Mouse (Mus musculus) forebrain, embryonic 14.5 days (tissue): ENCODE data around the gene 2410002F23Rik. TPM values are rescaled to one million over a fixed set of nuclear protein-coding genes. Genes with fewer than 3 reads are reported as not detected.
"Not testable (repeated sequence)": the region's sequence is repeated elsewhere in the genome, so short reads cannot be mapped to it uniquely, and the experiment has no call there.

Experiments used
- ATAC-seq: fragments of 200-750 bp; cut with Nextera tagmentation; 2 replicates; pipeline ENCODE4 v1.8.0; 2017; ENCODE audit warnings: mild to moderate bottlenecking, moderate library complexity
- DNase-seq: peaks from one replicate; pipeline ENCODE4 v3.0.0-alpha.2; 2015; ENCODE audit warnings: low spot score
- H3K27ac ChIP-seq: fragments of 300-500 bp; sonication (generic); 2 replicates; pipeline ENCODE4 v1.5.1; 2014; ENCODE audit warnings: low read depth, mild to moderate bottlenecking, control low read depth, low read length, moderate library complexity
- H3K27me3 ChIP-seq: fragments of 300-500 bp; sonication (generic); replicated peaks from 2 replicates; pipeline ENCODE4 v1.6.1; 2014; ENCODE audit warnings: low read length, control low read depth, mixed read lengths; ENCODE audit not compliant: control insufficient read depth, insufficient read depth
- H3K36me3 ChIP-seq: fragments of 300-500 bp; sonication (generic); 2 replicates; pipeline ENCODE4 v1.6.1; 2014; ENCODE audit warnings: low read length, control low read depth; ENCODE audit not compliant: control insufficient read depth, insufficient read depth
- H3K4me1 ChIP-seq: fragments of 300-500 bp; sonication (generic); 2 replicates; pipeline ENCODE4 v1.6.1; 2014; ENCODE audit warnings: antibody characterized with exemption, low read length, control low read depth; ENCODE audit not compliant: control insufficient read depth, insufficient read depth
- H3K4me2 ChIP-seq: fragments of 300-500 bp; sonication (generic); 2 replicates; pipeline ENCODE4 v1.6.1; 2014; ENCODE audit warnings: mild to moderate bottlenecking, control low read depth, low read length
- H3K4me3 ChIP-seq: fragments of 300-500 bp; sonication (generic); 2 replicates; pipeline ENCODE4 v1.5.1; 2014; ENCODE audit warnings: low read depth, low read length, control low read depth
- H3K9ac ChIP-seq: fragments of 300-500 bp; sonication (generic); 2 replicates; pipeline ENCODE4 v1.6.1; 2014; ENCODE audit warnings: mild to moderate bottlenecking, low read length, control low read depth, moderate library complexity
- H3K9me3 ChIP-seq: fragments of 300-500 bp; sonication (generic); replicated peaks from 2 replicates; pipeline ENCODE4 v1.6.1; 2016; ENCODE audit warnings: low read length, control low read depth, mixed read lengths; ENCODE audit not compliant: control insufficient read depth
- WGBS: fragments of 180-500 bp; shearing (Covaris S2); extraction: QIAGEN DNeasy Blood & Tissue Kit; methylation state at CpG from one replicate; pipeline ENCODE4 v1.1.7; 2014; 5-methylcytosine and 5-hydroxymethylcytosine counted together
- polyA plus RNA-seq: library from polyadenylated mRNA; unstranded; fragments of >200 nt; fragmentation: Nextera tagmentation; extraction: Ambion mirVana; gene quantifications from 2 replicates; pipeline ENCODE4 v1.2.1, GENCODE M21; 2014

2410002F23Rik gene
- 162 and 186 TPM in 2 replicates for polyA plus RNA-seq

DNA sequence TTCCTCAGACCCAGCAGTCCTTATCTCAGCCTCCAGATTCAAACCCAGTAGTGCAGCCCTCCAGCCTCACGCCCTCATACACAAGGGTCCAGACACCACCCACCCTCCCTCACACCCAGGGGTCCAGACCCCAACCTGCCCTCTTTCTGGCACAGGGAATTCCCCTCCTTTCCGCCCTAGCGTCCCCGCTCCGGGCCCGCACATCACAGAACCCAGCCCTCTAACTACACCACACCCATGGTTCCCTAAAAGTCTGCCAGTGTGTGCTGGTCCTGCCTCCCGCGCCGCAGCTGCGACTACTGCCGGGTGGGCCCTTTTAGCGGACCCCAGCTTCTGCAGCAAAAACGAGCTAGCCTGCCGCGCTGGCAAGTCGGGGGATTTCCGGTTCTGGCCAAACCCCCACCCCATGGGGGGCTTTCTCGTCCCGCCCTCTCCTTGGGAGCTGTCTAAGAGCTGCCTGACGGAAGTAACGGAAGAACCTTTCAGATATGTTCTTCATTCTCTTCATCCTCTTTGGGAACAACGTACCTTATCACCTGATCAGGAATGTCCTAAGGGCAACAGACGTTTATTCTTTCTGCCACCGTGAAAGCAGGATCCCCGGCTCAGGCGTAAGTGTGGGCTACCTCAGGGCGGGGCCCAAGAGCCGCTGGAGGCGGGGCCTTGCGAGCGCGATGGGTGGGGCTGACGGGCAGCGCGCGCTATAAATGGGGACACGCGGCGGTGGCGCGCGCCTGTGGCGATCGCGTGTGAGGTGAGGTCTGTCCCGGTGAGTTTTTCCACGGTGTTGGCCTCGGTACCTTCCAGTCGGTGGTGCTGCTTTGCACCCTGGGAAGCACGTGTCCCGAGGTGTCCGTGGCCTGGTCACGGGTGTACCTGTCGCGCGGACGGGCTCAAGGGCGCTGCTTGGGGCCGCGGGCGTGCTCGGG lies at the start of gene 2410002F23Rik, which contains the start of gene 1700028J19Rik:
2410002F23Rik (plus strand) TSS at position 668 of the 929 bp plus-strand sequence.
1700028J19Rik (minus strand) TSS at position 641 of the 929 bp plus-strand sequence.
- under 1% methylated on average over 62 of the region's 62 CpGs for WGBS
- peak within 1 kb of the TSS; percentile 84 for H3K4me2 ChIP-seq
- H3K36me3 ChIP-seq: peaks cover 36% of the 10 kb centered on the region
- peaks cover 10% of the 10 kb centered on the region for H3K4me1 ChIP-seq
- peak within 1 kb of the TSS; percentile 91 for H3K27ac ChIP-seq
- H3K27me3 ChIP-seq: no peaks in the 10 kb centered on the region
- peak; percentile 90 for ATAC-seq
- peak within 1 kb of the TSS; percentile 85 for H3K4me3 ChIP-seq
- no peaks in the 10 kb centered on the region for H3K9me3 ChIP-seq
- H3K9ac ChIP-seq: peak within 1 kb of the TSS; percentile 96
- DNase-seq: peak; percentile 96

DNA sequence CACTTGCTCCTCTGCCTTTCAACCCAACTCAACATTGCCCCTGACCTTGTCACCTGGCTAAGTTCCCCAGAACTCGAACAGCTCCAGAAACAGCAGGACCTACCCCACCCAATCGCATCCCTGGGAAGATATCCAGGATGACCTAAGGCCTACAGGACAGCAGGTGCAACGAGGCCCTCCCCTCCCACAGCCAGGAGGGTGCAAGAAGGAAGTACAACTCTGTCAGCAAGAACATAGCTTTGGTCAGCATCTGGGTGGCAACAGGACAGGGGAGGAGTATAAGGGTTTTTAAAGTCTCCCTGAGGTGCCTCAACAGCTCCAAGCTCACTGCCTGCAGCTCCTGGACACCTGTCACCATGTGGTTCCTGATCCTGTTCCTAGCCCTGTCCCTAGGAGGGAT lies 48.6 kb upstream of the 2410002F23Rik start, which contains the start of gene Klk1b3:
Klk1b3 (plus strand) TSS at position 301 of the 400 bp plus-strand sequence.
- Histone ChIP-seq H3K4me2 (no peak within 1 kb of the TSS), H3K36me3 (no peaks in the 10 kb centered on the region), H3K27ac (no peak within 1 kb of the TSS), H3K4me1 (no peaks in the 10 kb centered on the region), H3K9me3 (no peaks in the 10 kb centered on the region), H3K27me3 (no peaks in the 10 kb centered on the region), H3K9ac (no peak within 1 kb of the TSS), H3K4me3 (no peak within 1 kb of the TSS)
- WGBS: 69% methylated on average over 3 of the region's 3 CpGs
- ATAC-seq (no peak), DNase-seq (no peak)

DNA sequence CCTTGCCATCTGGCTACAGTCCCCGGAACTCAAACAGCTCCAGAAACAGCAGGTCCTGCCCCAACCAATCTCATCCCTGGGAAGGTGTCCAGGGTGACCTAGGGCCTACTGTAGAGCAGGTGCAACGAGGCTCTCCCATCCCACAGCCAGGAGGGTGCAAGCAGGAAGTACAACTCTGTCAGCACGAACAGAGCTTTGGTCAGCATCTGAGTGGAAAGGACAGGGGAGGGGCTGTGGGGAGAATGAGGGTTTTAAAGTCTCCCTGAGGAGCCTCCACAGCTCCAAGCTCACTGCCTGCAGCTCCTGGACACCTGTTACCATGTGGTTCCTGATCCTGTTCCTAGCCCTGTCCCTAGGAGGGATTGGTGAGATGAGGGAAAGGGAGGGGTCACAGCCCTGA lies 39.4 kb upstream of the 2410002F23Rik start, which contains the start of gene Klk1b4:
Klk1b4 (plus strand) TSS at position 301 of the 400 bp plus-strand sequence.
- H3K27ac ChIP-seq, ATAC-seq, DNase-seq, H3K4me3 ChIP-seq, H3K4me2 ChIP-seq, H3K9ac ChIP-seq, H3K27me3 ChIP-seq, H3K36me3 ChIP-seq, H3K4me1 ChIP-seq, H3K9me3 ChIP-seq: not testable (repeated sequence)
- WGBS: 62% methylated on average over 3 of the region's 3 CpGs

GRCm38 (mm10) chr7:44208307-44208706 lies 38.2 kb upstream of the 2410002F23Rik start:
- no peak overlapping the region for H3K9ac ChIP-seq
- no peak for ATAC-seq
- no peaks in the 10 kb centered on the region for H3K27me3 ChIP-seq
- H3K4me1 ChIP-seq: no peaks in the 10 kb centered on the region
- DNase-seq: no peak
- H3K4me3 ChIP-seq: no peak overlapping the region
- H3K4me2 ChIP-seq: no peak overlapping the region
- no peak overlapping the region for H3K27ac ChIP-seq
- 88% methylated on average over 3 of the region's 3 CpGs for WGBS
- H3K36me3 ChIP-seq: no peaks in the 10 kb centered on the region
- no peaks in the 10 kb centered on the region for H3K9me3 ChIP-seq

- DNase-seq (no peak), ATAC-seq (no peak)
- Histone ChIP-seq H3K4me2 (no peak within 1 kb of the TSS), H3K9ac (no peak within 1 kb of the TSS), H3K4me3 (no peak within 1 kb of the TSS), H3K4me1 (no peaks in the 10 kb centered on the region), H3K9me3 (no peaks in the 10 kb centered on the region), H3K27me3 (no peaks in the 10 kb centered on the region), H3K27ac (no peak within 1 kb of the TSS), H3K36me3 (no peaks in the 10 kb centered on the region)
- WGBS: 90% methylated on average over 1 of the region's 1 CpGs
Measured at GRCm38 (mm10) chr7:44215645-44216044, 30.9 kb upstream of the 2410002F23Rik start, which contains the start of gene Klk1b5. Gene Klk1b5, plus strand, starts transcription at chr7:44215945.

- H3K27me3 ChIP-seq, H3K4me1 ChIP-seq, H3K9me3 ChIP-seq, H3K27ac ChIP-seq, DNase-seq, H3K9ac ChIP-seq, H3K4me3 ChIP-seq, H3K36me3 ChIP-seq, H3K4me2 ChIP-seq, ATAC-seq: not testable (repeated sequence)
- 73% methylated on average over 8 of the region's 10 CpGs for WGBS
Measured at GRCm38 (mm10) chr7:44221601-44222000, 24.9 kb upstream of the 2410002F23Rik start.

GRCm38 (mm10) chr7:44222335-44222734 lies 24.2 kb upstream of the 2410002F23Rik start:
- not testable (repeated sequence) for H3K9ac ChIP-seq, H3K27me3 ChIP-seq, H3K4me3 ChIP-seq, H3K4me1 ChIP-seq, H3K4me2 ChIP-seq, DNase-seq, ATAC-seq, H3K27ac ChIP-seq, H3K9me3 ChIP-seq, H3K36me3 ChIP-seq
- 86% methylated on average over 6 of the region's 6 CpGs for WGBS

GRCm38 (mm10) chr7:44225076-44225475 lies 21.4 kb upstream of the 2410002F23Rik start, which contains the start of gene Klk1:
Gene Klk1, plus strand, starts transcription at chr7:44225360.
- H3K4me2 ChIP-seq: no peak within 1 kb of the TSS
- H3K9ac ChIP-seq: no peak within 1 kb of the TSS
- H3K36me3 ChIP-seq: no peaks in the 10 kb centered on the region
- 23% methylated on average over 1 of the region's 1 CpGs for WGBS
- no peak for DNase-seq
- H3K4me1 ChIP-seq: no peaks in the 10 kb centered on the region
- ATAC-seq: no peak
- no peak within 1 kb of the TSS for H3K4me3 ChIP-seq
- no peaks in the 10 kb centered on the region for H3K9me3 ChIP-seq
- no peak within 1 kb of the TSS for H3K27ac ChIP-seq
- H3K27me3 ChIP-seq: no peaks in the 10 kb centered on the region

DNA sequence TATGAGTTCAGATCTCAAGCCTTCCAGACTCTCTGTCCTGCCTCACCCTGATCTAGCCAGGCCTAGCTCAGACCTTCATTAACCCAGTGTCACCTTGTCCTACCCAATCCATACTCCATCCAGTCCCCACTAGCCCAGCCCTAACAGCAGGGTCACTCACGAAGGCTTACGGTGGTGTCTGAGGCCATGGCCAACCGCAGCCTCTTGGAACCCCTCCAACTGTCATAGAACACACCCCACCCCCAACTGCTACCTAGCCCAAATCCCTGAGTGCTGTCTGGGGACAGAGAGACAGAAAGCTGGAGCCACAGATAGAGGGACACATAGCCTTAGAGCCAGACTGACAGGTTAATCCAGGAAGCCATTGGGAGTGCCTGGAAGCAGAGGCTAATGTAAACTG lies 10.6 kb upstream of the 2410002F23Rik start, which contains the start of gene Gm36864:
Gm36864 (plus strand) TSS at position 269 of the 400 bp plus-strand sequence.
- Histone ChIP-seq H3K36me3 (no peaks in the 10 kb centered on the region), H3K4me2 (no peak within 1 kb of the TSS), H3K4me1 (no peaks in the 10 kb centered on the region), H3K9ac (no peak within 1 kb of the TSS), H3K27ac (no peak within 1 kb of the TSS), H3K27me3 (no peaks in the 10 kb centered on the region), H3K9me3 (no peaks in the 10 kb centered on the region), H3K4me3 (no peak within 1 kb of the TSS)
- no peak for ATAC-seq
- no peak for DNase-seq
- 77% methylated on average over 3 of the region's 3 CpGs for WGBS
